Mouse (Mus musculus): Measurements from ENCODE around the gene Trim27. TPM values are rescaled to one million over a fixed set of nuclear protein-coding genes. Genes with fewer than 3 reads are reported as not detected.
A peak's percentile ranks its signal among the peaks of the same experiment; 100 is the strongest.

Trim27 gene
- polyA plus RNA-seq, 1 experiment from 2014 or later = 76.1 TPM

DNA sequence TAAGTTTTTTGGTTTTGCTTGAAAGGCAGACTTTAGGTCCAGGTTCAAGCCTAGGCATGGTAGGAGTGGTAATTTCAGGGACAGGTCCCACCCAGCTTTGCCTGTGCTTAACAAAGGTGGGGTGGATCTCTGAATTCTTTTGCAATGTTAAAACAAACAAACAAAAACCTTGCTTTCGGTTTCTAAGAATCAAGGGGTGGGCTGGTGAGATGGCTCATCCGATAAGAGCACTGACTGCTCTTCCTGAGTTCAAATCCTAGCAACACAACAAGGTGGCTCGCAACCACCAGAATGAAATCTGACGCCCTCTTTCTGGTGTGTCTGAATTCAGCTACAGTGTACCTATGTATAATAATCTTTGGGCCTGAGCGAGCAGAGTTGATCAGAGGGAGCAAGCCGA, 46.0 kb downstream of the Trim27 start:
- Histone ChIP-seq H3K4me1 (peaks cover 14% of the 10 kb centered on the region), H3K4me2 (no peak overlapping the region), H3K9ac (replicated peaks) (no peak overlapping the region), H3K36me3 (no peaks in the 10 kb centered on the region), H3K27me3 (replicated peaks) (0 out of 2 replicates have a peak, but pooled peaks cover 3% of the 10 kb centered on the region), H3K4me3 (replicated peaks) (no peak overlapping the region), H3K9me3 (replicated peaks) (no peaks in the 10 kb centered on the region), H3K27ac (replicated peaks) (no peak overlapping the region)
- 71% methylated on average over 6 of the region's 6 CpGs for WGBS
- ATAC-seq (ENCODE audit: low FRiP score) = no peak

- Histone ChIP-seq H3K4me1 (peaks cover 14% of the 10 kb centered on the region), H3K9me3 (replicated peaks) (no peaks in the 10 kb centered on the region), H3K27ac (replicated peaks) (no peak overlapping the region), H3K4me2 (no peak overlapping the region), H3K4me3 (replicated peaks) (no peak overlapping the region), H3K36me3 (no peaks in the 10 kb centered on the region), H3K27me3 (replicated peaks) (0 out of 2 replicates have a peak, but pooled peaks cover 3% of the 10 kb centered on the region), H3K9ac (replicated peaks) (no peak overlapping the region)
- WGBS = 46% methylated on average over 3 of the region's 3 CpGs
- no peak for ATAC-seq (ENCODE audit: low FRiP score)
Measured at GRCm38 (mm10) chr13:21226031-21226430, 46.8 kb downstream of the Trim27 start.

- ATAC-seq (ENCODE audit: low FRiP score) = peak; percentile 96
- Histone ChIP-seq H3K4me1 (peaks cover 11% of the 10 kb centered on the region), H3K9me3 (replicated peaks) (no peaks in the 10 kb centered on the region), H3K27me3 (replicated peaks) (no peaks in the 10 kb centered on the region), H3K4me3 (replicated peaks) (peak overlapping the region; percentile 48), H3K27ac (replicated peaks) (peak overlapping the region; percentile 64), H3K9ac (replicated peaks) (peak overlapping the region; percentile 46), H3K4me2 (peak overlapping the region; percentile 63), H3K36me3 (no peaks in the 10 kb centered on the region)
- under 1% methylated on average over 43 of the region's 43 CpGs for WGBS
Measured at GRCm38 (mm10) chr13:21233732-21234705, 54.8 kb downstream of the Trim27 start.

GRCm38 (mm10) chr13:21236714-21237113, 57.5 kb downstream of the Trim27 start:
- no peak for ATAC-seq (ENCODE audit: low FRiP score)
- no peak overlapping the region for H3K4me2 ChIP-seq
- H3K27ac ChIP-seq (replicated peaks) = no peak overlapping the region
- no peak overlapping the region for H3K9ac ChIP-seq (replicated peaks)
- WGBS = 69% methylated on average over 2 of the region's 2 CpGs
- no peaks in the 10 kb centered on the region for H3K36me3 ChIP-seq
- no peaks in the 10 kb centered on the region; the same call in 1 of the 2 replicates for H3K27me3 ChIP-seq (replicated peaks)
- H3K9me3 ChIP-seq (replicated peaks) = no peaks in the 10 kb centered on the region
- peaks cover 11% of the 10 kb centered on the region for H3K4me1 ChIP-seq
- H3K4me3 ChIP-seq (replicated peaks) = no peak overlapping the region

- no peak for ATAC-seq (ENCODE audit: low FRiP score)
- H3K27ac ChIP-seq (replicated peaks) = no peak overlapping the region
- no peaks in the 10 kb centered on the region for H3K9me3 ChIP-seq (replicated peaks)
- WGBS = 83% methylated on average over 6 of the region's 6 CpGs
- H3K4me1 ChIP-seq = peaks cover 11% of the 10 kb centered on the region
- H3K4me3 ChIP-seq (replicated peaks) = no peak overlapping the region
- H3K4me2 ChIP-seq = no peak overlapping the region
- no peaks in the 10 kb centered on the region for H3K36me3 ChIP-seq
- peaks cover 1% of the 10 kb centered on the region; the same call in 1 of the 2 replicates for H3K27me3 ChIP-seq (replicated peaks)
- H3K9ac ChIP-seq (replicated peaks) = no peak overlapping the region
Measured at GRCm38 (mm10) chr13:21237161-21237560, 57.9 kb downstream of the Trim27 start.

DNA sequence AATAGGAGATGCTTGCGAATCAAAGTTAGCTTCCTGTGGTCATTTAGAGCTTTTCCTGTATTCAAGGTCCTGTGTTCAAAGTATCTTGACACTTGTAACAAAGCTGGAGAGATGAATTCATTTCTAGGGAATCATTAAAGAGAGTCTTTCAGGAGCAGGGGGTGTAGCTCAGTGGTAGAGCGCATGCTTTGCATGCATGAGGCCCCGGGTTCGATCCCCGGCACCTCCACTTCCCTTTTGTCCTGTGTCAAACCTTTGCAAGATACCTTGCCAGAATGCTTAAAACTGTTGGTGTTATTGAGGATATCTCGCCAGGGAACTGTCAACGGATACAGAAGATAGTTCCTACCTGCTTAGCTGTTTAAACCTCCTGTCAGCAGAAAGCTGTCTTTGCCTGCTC, 61.5 kb downstream of the Trim27 start:
- Histone ChIP-seq H3K4me2 (no peak overlapping the region), H3K4me1 (no peaks in the 10 kb centered on the region), H3K9me3 (replicated peaks) (no peaks in the 10 kb centered on the region), H3K27ac (replicated peaks) (no peak overlapping the region), H3K27me3 (replicated peaks) (peaks cover 21% of the 10 kb centered on the region), H3K4me3 (replicated peaks) (no peak overlapping the region), H3K36me3 (no peaks in the 10 kb centered on the region), H3K9ac (replicated peaks) (no peak overlapping the region)
- WGBS = 13% methylated on average over 7 of the region's 7 CpGs
- ATAC-seq (ENCODE audit: low FRiP score) = no peak

DNA sequence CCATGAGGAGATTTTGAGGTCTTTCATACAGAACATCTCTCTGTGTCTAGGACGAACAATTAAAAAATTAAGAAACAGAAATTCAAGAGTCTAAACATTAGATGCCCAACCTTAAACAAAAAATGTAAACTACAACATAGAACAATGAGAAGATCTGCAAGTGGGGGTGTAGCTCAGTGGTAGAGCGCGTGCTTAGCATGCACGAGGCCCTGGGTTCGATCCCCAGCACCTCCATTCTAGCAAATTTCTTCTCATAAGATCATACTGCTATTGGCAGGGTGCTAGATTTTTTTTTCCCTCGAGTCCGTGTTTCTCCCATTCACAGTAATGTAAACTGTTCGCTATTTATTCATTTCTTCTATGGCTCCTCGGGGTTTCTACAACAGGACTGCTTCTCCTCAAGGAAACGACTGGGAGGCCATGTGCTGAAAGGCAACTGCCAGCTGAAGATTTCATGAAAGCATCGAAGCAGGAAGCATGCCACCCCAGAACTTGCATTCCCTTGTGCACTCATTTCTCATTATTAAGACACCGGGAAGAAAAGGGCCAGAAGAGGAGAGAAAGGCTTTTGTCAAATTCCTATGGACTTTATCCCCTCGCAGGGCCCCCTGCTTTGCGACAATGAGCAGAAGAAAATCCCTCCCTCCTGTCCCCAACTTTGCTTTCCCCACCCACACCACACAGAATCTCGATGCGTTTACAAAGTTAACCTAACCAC, 63.3 kb downstream of the Trim27 start:
- no peak for ATAC-seq (ENCODE audit: low FRiP score)
- H3K4me3 ChIP-seq (replicated peaks) = peak overlapping the region; percentile 19
- no peak overlapping the region for H3K9ac ChIP-seq (replicated peaks)
- no peaks in the 10 kb centered on the region for H3K4me1 ChIP-seq
- H3K36me3 ChIP-seq = no peaks in the 10 kb centered on the region
- no peaks in the 10 kb centered on the region for H3K9me3 ChIP-seq (replicated peaks)
- H3K27me3 ChIP-seq (replicated peaks) = peaks cover 21% of the 10 kb centered on the region
- H3K27ac ChIP-seq (replicated peaks) = no peak overlapping the region
- WGBS = 9% methylated on average over 16 of the region's 16 CpGs
- H3K4me2 ChIP-seq = peak overlapping the region; percentile 35

DNA sequence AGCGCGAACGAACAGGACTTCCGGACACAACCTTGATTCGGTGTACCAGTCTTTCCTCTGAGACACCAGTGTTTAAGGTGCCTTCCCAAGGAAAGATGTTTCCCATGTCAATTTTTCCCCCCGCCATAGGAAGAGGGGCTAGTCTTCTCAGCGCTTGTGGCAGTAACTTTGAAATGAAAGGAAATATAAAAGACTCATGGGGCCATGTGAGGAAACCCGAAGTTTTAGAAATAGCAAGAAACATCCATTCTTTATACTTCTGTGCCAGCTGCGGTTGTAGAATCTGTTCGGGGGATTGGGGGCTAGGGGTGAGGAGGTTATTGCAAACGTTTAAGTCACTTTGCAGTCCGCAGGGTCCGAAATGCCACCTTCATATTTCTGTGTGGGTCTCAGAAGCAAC, 64.0 kb downstream of the Trim27 start:
- Histone ChIP-seq H3K36me3 (no peaks in the 10 kb centered on the region), H3K4me2 (peak overlapping the region; percentile 35), H3K27me3 (replicated peaks) (peaks cover 21% of the 10 kb centered on the region), H3K9me3 (replicated peaks) (no peaks in the 10 kb centered on the region), H3K4me3 (replicated peaks) (peak overlapping the region; percentile 19), H3K27ac (replicated peaks) (no peak overlapping the region), H3K4me1 (no peaks in the 10 kb centered on the region), H3K9ac (replicated peaks) (no peak overlapping the region)
- no peak for ATAC-seq (ENCODE audit: low FRiP score)
- WGBS = 22% methylated on average over 13 of the region's 13 CpGs

DNA sequence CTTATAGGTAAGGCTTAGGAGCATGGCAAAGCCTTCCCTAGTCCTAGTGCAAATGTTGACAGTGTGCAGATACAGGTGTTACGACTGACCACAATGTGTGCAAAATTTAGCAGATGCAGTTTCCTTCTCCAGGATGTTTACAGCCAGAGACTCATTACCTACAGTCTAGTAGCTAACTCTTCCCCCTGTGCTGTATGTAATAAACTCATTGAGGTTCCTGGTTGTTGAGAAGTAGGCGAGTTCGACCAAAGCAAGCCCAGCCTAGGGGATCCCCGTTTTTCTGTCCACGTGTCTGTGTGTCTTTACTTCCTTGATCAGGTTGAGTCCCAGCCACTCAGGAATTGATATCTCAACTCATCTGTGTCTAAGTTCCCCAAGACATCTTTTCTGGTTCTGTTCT, 64.8 kb downstream of the Trim27 start:
- 79% methylated on average over 5 of the region's 5 CpGs for WGBS
- H3K27ac ChIP-seq (replicated peaks) = no peak overlapping the region
- H3K36me3 ChIP-seq = no peaks in the 10 kb centered on the region
- no peak for ATAC-seq (ENCODE audit: low FRiP score)
- H3K4me1 ChIP-seq = no peaks in the 10 kb centered on the region
- peaks cover 21% of the 10 kb centered on the region for H3K27me3 ChIP-seq (replicated peaks)
- H3K9me3 ChIP-seq (replicated peaks) = no peaks in the 10 kb centered on the region
- H3K9ac ChIP-seq (replicated peaks) = no peak overlapping the region
- H3K4me3 ChIP-seq (replicated peaks) = no peak overlapping the region
- no peak overlapping the region for H3K4me2 ChIP-seq

Data from neural tube, embryonic 15.5 days (tissue).